Mouse (Mus musculus) liver, postnatal 0 days (tissue): ENCODE results near the gene Rpap3. TPM values are rescaled to one million over a fixed set of nuclear protein-coding genes. Genes with fewer than 3 reads are reported as not detected.
"Not testable (repeated sequence)": the region's sequence is repeated elsewhere in the genome, so short reads cannot be mapped to it uniquely, and the experiment has no call there.

Experiments
- ATAC-seq: fragments of 200-750 bp; cut with Nextera tagmentation; 2 replicates; pipeline ENCODE4 v1.8.0; 2017; ENCODE audit warnings: mild to moderate bottlenecking, moderate library complexity
- DNase-seq: peaks from one replicate; pipeline ENCODE4 v3.0.0-alpha.2; 2016
- H3K27ac ChIP-seq: fragments of 300-500 bp; sonication (generic); 2 replicates; pipeline ENCODE4 v1.5.1; 2014; ENCODE audit warnings: antibody characterized with exemption, moderate library complexity, mild to moderate bottlenecking, low read depth
- H3K27me3 ChIP-seq: fragments of 300-500 bp; sonication (generic); 2 replicates; pipeline ENCODE4 v1.6.1; 2014; ENCODE audit warnings: low read length, control low read depth, mixed read lengths; ENCODE audit not compliant: insufficient read depth
- H3K36me3 ChIP-seq: fragments of 300-500 bp; sonication (generic); replicated peaks from 2 replicates; pipeline ENCODE4 v1.6.1; 2014; ENCODE audit warnings: mild to moderate bottlenecking, control low read depth, low read length, moderate library complexity, mixed read lengths; ENCODE audit not compliant: insufficient read depth
- H3K4me1 ChIP-seq: fragments of 300-500 bp; sonication (generic); 2 replicates; pipeline ENCODE4 v1.6.1; 2014; ENCODE audit warnings: antibody characterized with exemption, mild to moderate bottlenecking, control low read depth; ENCODE audit not compliant: insufficient read depth
- H3K4me2 ChIP-seq: fragments of 300-500 bp; sonication (generic); 2 replicates; pipeline ENCODE4 v1.6.1; 2014; ENCODE audit warnings: low read depth, mild to moderate bottlenecking, low read length, moderate library complexity, mixed read lengths
- H3K4me3 ChIP-seq: fragments of 300-500 bp; sonication (generic); 2 replicates; pipeline ENCODE4 v1.5.1; 2014; ENCODE audit warnings: low read depth, low read length
- H3K9ac ChIP-seq: fragments of 300-500 bp; sonication (generic); replicated peaks from 2 replicates; pipeline ENCODE4 v1.6.1; 2014; ENCODE audit warnings: mild to moderate bottlenecking, moderate library complexity
- H3K9me3 ChIP-seq: fragments of 300-500 bp; sonication (generic); 2 replicates; pipeline ENCODE4 v1.6.1; 2016; ENCODE audit warnings: mild to moderate bottlenecking, control low read depth, low read length, mixed read lengths
- CTCF ChIP-seq: sonication (generic); IDR thresholded peaks from 2 replicates; pipeline ENCODE4 v1.5.1; 2016; ENCODE audit warnings: antibody characterized with exemption, low read depth
- EP300 ChIP-seq: IDR thresholded peaks from 2 replicates; pipeline ENCODE4 v1.6.1; 2016; ENCODE audit warnings: antibody characterized with exemption, low read depth, mild to moderate bottlenecking
- WGBS: fragments of 180-500 bp; shearing (Covaris S2); extraction: QIAGEN DNeasy Blood & Tissue Kit; methylation state at CpG from one replicate; pipeline ENCODE4 v1.1.7; 2014; ENCODE audit not compliant: insufficient replicate concordance; 5-methylcytosine and 5-hydroxymethylcytosine counted together
- polyA plus RNA-seq: library from polyadenylated mRNA; unstranded; fragments of >200 nt; fragmentation: Nextera tagmentation; extraction: Ambion mirVana; gene quantifications from 2 replicates; pipeline ENCODE4 v1.2.1, GENCODE M21; 2015

Gene Rpap3
- polyA plus RNA-seq, 1 experiment from 2014 or later: 6.7 TPM

- Histone ChIP-seq H3K4me1 (no peaks in the 10 kb centered on the region), H3K27ac (no peak overlapping the region), H3K4me2 (no peak overlapping the region), H3K27me3 (no peaks in the 10 kb centered on the region), H3K36me3 (peaks cover 32% of the 10 kb centered on the region), H3K9me3 (no peaks in the 10 kb centered on the region), H3K4me3 (no peak overlapping the region), H3K9ac (no peak overlapping the region)
- WGBS: 92% methylated on average over 3 of the region's 3 CpGs
- TF ChIP-seq CTCF: no peak
- no peak for TF ChIP-seq EP300
- ATAC-seq (no peak), DNase-seq (no peak)
These were observed 28.3 kb downstream of the Rpap3 start for GRCm38 (mm10) chr15:97677341-97677740.

- Histone ChIP-seq H3K4me1 (no peaks in the 10 kb centered on the region), H3K4me3 (no peak overlapping the region), H3K36me3 (peaks cover 32% of the 10 kb centered on the region), H3K4me2 (no peak overlapping the region), H3K9ac (no peak overlapping the region), H3K27ac (no peak overlapping the region), H3K9me3 (no peaks in the 10 kb centered on the region), H3K27me3 (no peaks in the 10 kb centered on the region)
- 83% methylated on average over 13 of the region's 13 CpGs for WGBS
- ATAC-seq: no peak
- no peak for TF ChIP-seq EP300
- no peak for TF ChIP-seq CTCF
- no peak for DNase-seq
These were observed 29.7 kb downstream of the Rpap3 start for GRCm38 (mm10) chr15:97675927-97676326.

DNA sequence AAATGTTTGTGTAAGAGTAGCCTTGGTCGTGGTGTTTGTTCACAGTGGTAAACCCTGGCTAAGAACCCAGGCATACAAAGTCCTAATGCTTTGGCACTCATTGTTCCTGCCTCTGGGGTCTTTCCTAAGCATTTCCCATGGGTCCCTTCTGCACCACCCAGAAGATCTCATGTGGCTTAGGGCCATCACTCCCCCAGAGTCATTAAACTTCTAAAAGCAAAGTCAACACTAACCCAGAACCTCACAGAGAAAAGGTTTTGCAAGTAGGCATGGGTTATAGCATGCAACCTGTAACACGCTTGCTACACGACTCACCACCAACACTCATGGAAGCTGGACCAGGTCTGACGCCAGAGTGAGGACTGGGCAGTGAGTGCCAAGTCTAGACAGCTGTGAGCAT is 31.2 kb downstream of the Rpap3 start:
- no peaks in the 10 kb centered on the region for H3K9me3 ChIP-seq
- no peak overlapping the region for H3K27ac ChIP-seq
- H3K4me1 ChIP-seq: no peaks in the 10 kb centered on the region
- H3K27me3 ChIP-seq: no peaks in the 10 kb centered on the region
- peaks cover 28% of the 10 kb centered on the region for H3K36me3 ChIP-seq
- no peak overlapping the region for H3K4me3 ChIP-seq
- 84% methylated on average over 4 of the region's 4 CpGs for WGBS
- ATAC-seq (no peak), DNase-seq (no peak)
- H3K9ac ChIP-seq: no peak overlapping the region
- H3K4me2 ChIP-seq: no peak overlapping the region
- TF ChIP-seq CTCF (no peak), EP300 (no peak)

- Histone ChIP-seq H3K4me2 (no peak overlapping the region), H3K27ac (no peak overlapping the region), H3K27me3 (no peaks in the 10 kb centered on the region), H3K4me3 (no peak overlapping the region), H3K36me3 (peaks cover 26% of the 10 kb centered on the region), H3K4me1 (no peaks in the 10 kb centered on the region), H3K9ac (no peak overlapping the region), H3K9me3 (no peaks in the 10 kb centered on the region)
- TF ChIP-seq CTCF (no peak), EP300 (no peak)
- 86% methylated on average over 7 of the region's 7 CpGs for WGBS
- ATAC-seq (no peak), DNase-seq (no peak)
These were observed 32.2 kb downstream of the Rpap3 start for GRCm38 (mm10) chr15:97673256-97674000.

DNA sequence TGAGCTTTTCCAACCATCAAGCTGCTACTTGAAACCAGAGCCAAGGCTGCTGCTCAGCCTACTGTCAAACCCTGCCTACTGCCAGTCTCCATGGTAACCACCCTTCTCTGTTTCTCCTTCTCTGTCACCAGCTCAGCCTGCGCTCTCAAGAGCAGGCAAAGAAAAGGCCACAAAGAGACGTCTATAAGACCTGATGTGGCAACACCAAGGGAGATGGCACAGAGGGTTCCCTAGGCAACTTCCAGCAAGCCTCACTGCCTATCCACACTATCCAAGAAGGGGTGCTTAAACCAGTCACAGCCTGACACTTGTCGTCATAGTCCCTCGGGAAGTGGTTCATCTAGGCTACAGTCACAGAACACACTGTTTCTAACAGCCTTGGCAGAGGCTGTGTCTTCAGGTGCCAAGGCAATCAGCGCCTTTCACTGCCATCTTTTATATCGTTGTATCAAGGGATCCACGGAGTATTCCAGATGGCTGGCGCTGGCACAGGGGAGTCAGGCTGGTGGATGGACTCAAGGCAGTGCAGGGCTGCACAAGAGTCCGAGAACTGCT is 33.3 kb downstream of the Rpap3 start:
- 77% methylated on average over 9 of the region's 9 CpGs for WGBS
- ATAC-seq: no peak
- Histone ChIP-seq H3K9ac (no peak overlapping the region), H3K36me3 (peaks cover 17% of the 10 kb centered on the region), H3K9me3 (no peaks in the 10 kb centered on the region), H3K4me3 (no peak overlapping the region), H3K4me2 (no peak overlapping the region), H3K27ac (no peak overlapping the region), H3K27me3 (no peaks in the 10 kb centered on the region), H3K4me1 (no peaks in the 10 kb centered on the region)
- no peak for TF ChIP-seq EP300
- no peak for DNase-seq

DNA sequence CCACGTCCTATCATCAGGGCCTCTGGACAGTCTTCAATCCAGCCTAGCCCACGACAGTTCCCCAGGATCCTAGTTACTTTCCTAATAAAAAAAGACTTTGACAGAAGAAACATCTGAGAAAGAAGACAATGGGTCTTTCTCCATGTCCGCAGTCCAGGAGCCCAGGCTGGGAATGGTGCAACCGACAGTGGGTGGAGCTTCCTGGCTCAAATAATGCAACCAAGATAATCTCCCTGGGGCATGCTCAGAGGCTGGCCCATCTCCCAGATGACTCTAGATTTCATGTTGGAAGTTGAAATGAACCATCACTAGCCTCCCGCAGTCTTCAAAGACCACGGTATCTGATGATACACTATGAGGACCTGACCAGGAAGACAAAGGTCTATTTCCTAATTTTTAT is 35.1 kb downstream of the Rpap3 start:
- no peaks in the 10 kb centered on the region for H3K9me3 ChIP-seq
- TF ChIP-seq CTCF (no peak), EP300 (no peak)
- H3K4me3 ChIP-seq: no peak overlapping the region
- H3K9ac ChIP-seq: no peak overlapping the region
- H3K36me3 ChIP-seq: peaks cover 13% of the 10 kb centered on the region
- DNase-seq (no peak), ATAC-seq (no peak)
- H3K27ac ChIP-seq: no peak overlapping the region
- no peaks in the 10 kb centered on the region for H3K27me3 ChIP-seq
- H3K4me1 ChIP-seq: no peaks in the 10 kb centered on the region
- H3K4me2 ChIP-seq: no peak overlapping the region
- 59% methylated on average over 6 of the region's 6 CpGs for WGBS

DNA sequence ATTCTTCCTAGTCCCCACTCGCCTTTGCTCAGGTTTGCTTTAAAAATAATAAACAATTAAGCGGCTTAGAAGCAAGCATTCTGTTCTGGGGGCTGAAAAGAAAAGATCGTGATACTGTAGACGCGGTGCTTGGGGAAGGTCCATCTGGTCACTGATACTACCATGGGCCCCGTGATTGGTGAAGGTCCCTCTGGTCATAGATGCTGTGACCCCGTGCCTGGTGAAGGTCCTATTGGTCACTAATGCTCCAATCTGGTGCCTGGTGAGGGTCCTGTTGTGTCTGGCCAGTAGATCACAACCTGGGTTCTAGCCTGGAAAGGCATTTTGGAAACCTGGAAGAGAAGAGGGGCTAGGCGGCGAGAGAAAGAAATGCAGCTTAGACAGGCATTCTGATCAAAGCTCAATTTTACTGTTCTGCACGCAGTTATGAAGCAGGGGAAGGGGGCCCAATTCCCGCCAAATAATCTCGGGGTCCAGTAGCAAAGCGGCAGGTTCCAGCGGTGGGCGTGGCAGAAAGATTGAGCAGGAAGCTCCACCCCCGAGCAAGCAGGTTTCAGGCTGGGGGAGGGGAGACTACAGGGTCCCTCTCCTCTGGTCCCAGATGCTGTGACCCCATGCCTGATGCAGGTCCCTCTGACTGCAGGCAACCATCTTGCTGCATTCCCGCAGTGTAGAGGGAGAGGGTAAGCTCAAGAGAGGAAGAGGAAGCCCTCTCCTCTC is 37.3 kb downstream of the Rpap3 start:
- WGBS: 65% methylated on average over 16 of the region's 17 CpGs
- not testable (repeated sequence) for H3K4me1 ChIP-seq, H3K4me3 ChIP-seq, H3K27me3 ChIP-seq, H3K4me2 ChIP-seq, H3K27ac ChIP-seq, ATAC-seq, DNase-seq, H3K9me3 ChIP-seq, H3K36me3 ChIP-seq, H3K9ac ChIP-seq
